Mouse (Mus musculus) hindbrain, embryonic 16.5 days (tissue): ENCODE results near the gene Cd164. TPM values are rescaled to one million over a fixed set of nuclear protein-coding genes. Genes with fewer than 3 reads are reported as not detected.
A peak's percentile ranks its signal among the peaks of the same experiment; 100 is the strongest.
"Not testable (repeated sequence)": the region's sequence is repeated elsewhere in the genome, so short reads cannot be mapped to it uniquely, and the experiment has no call there.

Source experiments
- ATAC-seq: fragments of 200-750 bp; cut with Nextera tagmentation; 2 replicates; pipeline ENCODE4 v1.8.0; 2017; ENCODE audit warnings: moderate TSS enrichment, moderate library complexity
- H3K27ac ChIP-seq: fragments of 300-500 bp; sonication (generic); 2 replicates; pipeline ENCODE4 v1.5.1; 2014; ENCODE audit warnings: low read depth, mild to moderate bottlenecking, control low read depth, low read length, moderate library complexity
- H3K27me3 ChIP-seq: fragments of 300-500 bp; sonication (generic); replicated peaks from 2 replicates; pipeline ENCODE4 v1.6.1; 2014; ENCODE audit warnings: low read length; ENCODE audit not compliant: control insufficient read depth, insufficient read depth
- H3K36me3 ChIP-seq: fragments of 300-500 bp; sonication (generic); 2 replicates; pipeline ENCODE4 v1.6.1; 2014; ENCODE audit warnings: mild to moderate bottlenecking, low read length, moderate library complexity, mixed read lengths; ENCODE audit not compliant: control insufficient read depth, insufficient read depth
- H3K4me1 ChIP-seq: fragments of 300-500 bp; sonication (generic); 2 replicates; pipeline ENCODE4 v1.6.1; 2014; ENCODE audit warnings: low read depth, low read length; ENCODE audit not compliant: control insufficient read depth, insufficient read depth
- H3K4me2 ChIP-seq: fragments of 300-500 bp; sonication (generic); 2 replicates; pipeline ENCODE4 v1.6.1; 2014; ENCODE audit warnings: mild to moderate bottlenecking, low read length, control low read depth, moderate library complexity
- H3K4me3 ChIP-seq: fragments of 300-500 bp; sonication (generic); 2 replicates; pipeline ENCODE4 v1.5.1; 2014; ENCODE audit warnings: mild to moderate bottlenecking, low read length, control low read depth, moderate library complexity
- H3K9ac ChIP-seq: fragments of 300-500 bp; sonication (generic); 2 replicates; pipeline ENCODE4 v1.6.1; 2014; ENCODE audit warnings: low read depth, mild to moderate bottlenecking, control low read depth, low read length, moderate library complexity
- H3K9me3 ChIP-seq: fragments of 300-500 bp; sonication (generic); 2 replicates; pipeline ENCODE4 v1.6.1; 2014; ENCODE audit warnings: mild to moderate bottlenecking, low read length, moderate library complexity; ENCODE audit not compliant: control insufficient read depth
- WGBS: fragments of 180-500 bp; shearing (Covaris S2); extraction: QIAGEN DNeasy Blood & Tissue Kit; methylation state at CpG from one replicate; pipeline ENCODE4 v1.1.7; 2014; 5-methylcytosine and 5-hydroxymethylcytosine counted together
- polyA plus RNA-seq: library from polyadenylated mRNA; unstranded; fragments of >200 nt; fragmentation: Nextera tagmentation; extraction: Ambion mirVana; gene quantifications from 2 replicates; pipeline ENCODE4 v1.2.1, GENCODE M21; 2015

Cd164 gene
- polyA plus RNA-seq, 1 experiment from 2014 or later, result 57.2 TPM

DNA sequence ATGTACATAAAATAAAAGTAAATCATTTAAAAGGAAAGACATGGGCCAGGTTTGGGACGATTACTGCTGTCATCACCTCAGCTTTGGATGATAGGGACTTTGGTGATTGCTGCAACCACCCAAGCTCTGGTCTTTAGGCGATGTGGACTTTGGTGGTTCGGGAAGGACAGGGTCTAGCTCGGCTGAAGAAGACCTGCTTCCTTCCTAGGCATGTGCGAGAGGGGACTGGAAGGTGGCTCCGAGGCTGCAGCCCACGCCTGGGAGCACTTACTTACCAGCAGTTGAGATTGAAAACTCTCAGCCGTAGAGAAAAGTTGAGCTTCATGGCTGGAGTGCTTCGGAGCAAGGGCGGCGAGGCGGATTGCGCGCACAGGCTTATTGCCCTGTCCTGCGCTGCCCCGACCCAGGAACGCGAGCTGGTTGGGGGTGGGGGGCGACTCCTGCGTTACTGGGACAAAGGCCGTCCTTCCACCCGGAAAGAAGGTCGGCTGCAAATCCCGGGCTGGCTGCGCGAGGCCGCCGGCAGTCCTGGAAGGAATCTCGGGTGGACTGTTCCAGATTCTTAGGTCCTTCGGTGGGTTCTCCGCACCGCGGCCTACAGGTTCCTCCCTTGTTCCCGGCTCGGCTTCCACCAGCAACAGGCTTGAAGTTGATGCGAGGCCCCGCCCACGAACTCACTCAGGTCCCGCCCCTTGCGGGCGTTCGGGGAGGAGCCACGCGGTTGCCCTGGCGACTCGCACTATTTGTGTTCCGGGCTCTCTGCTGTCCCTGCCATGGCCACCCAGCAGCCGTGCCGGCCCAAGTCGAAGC lies 29.3 kb upstream of the Cd164 start, which contains the start of the genes Smpd2 and Ppil6:
TSS of gene Smpd2 (minus strand) at position 662 of the 810 bp plus-strand sequence.
TSS of gene Ppil6 (plus strand) at position 732 of the 810 bp plus-strand sequence.
- H3K36me3 ChIP-seq, result peaks cover 8% of the 10 kb centered on the region; the same call in 1 of the 2 replicates
- peak within 1 kb of the TSS; percentile 78 for H3K9ac ChIP-seq
- peak within 1 kb of the TSS; percentile 98 for H3K4me2 ChIP-seq
- H3K27me3 ChIP-seq, result no peaks in the 10 kb centered on the region
- H3K4me3 ChIP-seq, result peak within 1 kb of the TSS; percentile 83
- WGBS, result under 1% methylated on average over 43 of the region's 50 CpGs
- H3K27ac ChIP-seq, result peak within 1 kb of the TSS; percentile 74
- H3K9me3 ChIP-seq, result no peaks in the 10 kb centered on the region
- peaks cover 11% of the 10 kb centered on the region for H3K4me1 ChIP-seq
- ATAC-seq, result peak; percentile 97

DNA sequence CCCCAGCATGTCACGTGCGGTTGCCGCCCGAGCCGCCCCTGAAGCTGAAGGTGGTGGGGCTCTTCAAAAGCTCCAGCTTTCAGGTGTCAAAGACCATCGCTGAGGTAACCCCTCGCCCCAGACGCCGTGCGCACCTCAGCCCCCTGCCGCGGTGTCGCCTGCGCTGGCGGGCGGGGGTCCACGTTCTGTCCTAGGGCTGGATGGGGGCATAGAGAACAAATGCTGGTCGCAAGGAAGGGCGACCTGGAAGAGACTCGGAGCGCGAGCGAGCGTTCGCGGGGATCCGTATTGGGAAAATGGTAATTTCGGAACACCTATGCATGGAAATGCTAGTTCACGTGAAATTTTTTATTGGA lies 28.7 kb upstream of the Cd164 start:
- Histone ChIP-seq H3K27me3 (no peaks in the 10 kb centered on the region), H3K4me2 (peak overlapping the region; percentile 98), H3K9me3 (no peaks in the 10 kb centered on the region), H3K36me3 (peaks cover 3% of the 10 kb centered on the region; the same call in 1 of the 2 replicates), H3K4me3 (peak overlapping the region; percentile 83), H3K9ac (peak overlapping the region; percentile 78), H3K27ac (peak overlapping the region; percentile 74; the same call in 1 of the 2 replicates), H3K4me1 (peaks cover 11% of the 10 kb centered on the region)
- whole genome bisulfite sequencing, result under 1% methylated on average over 29 of the region's 29 CpGs
- peak; percentile 75 for ATAC-seq

DNA sequence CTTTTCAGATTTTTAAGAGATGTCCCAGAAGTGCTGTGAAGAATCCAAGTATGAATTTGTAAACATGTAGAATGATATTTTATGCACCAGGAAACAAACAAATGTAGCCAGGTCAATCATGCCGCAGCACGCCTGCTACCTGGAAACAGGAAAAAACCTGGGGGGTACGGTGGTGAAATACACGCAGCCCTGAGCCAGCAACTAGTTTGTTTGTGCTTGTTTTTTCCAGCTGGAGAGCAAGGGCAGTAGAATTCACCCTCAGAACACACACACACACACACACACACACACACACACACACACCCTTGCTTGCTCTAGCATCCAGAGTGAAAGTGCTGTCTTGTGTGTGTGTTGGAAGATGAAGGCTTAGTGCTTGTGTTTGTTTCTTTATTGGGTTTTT lies 28.1 kb upstream of the Cd164 start:
- H3K27me3 ChIP-seq, result no peaks in the 10 kb centered on the region
- ATAC-seq, result no peak
- 45% methylated on average over 4 of the region's 4 CpGs for WGBS
- no peaks in the 10 kb centered on the region for H3K9me3 ChIP-seq
- H3K4me2 ChIP-seq, result peak overlapping the region; percentile 98
- H3K36me3 ChIP-seq, result no peaks in the 10 kb centered on the region
- H3K9ac ChIP-seq, result no peak overlapping the region
- H3K4me3 ChIP-seq, result no peak overlapping the region; the same call in 1 of the 2 replicates
- no peak overlapping the region for H3K27ac ChIP-seq
- peaks cover 11% of the 10 kb centered on the region for H3K4me1 ChIP-seq

DNA sequence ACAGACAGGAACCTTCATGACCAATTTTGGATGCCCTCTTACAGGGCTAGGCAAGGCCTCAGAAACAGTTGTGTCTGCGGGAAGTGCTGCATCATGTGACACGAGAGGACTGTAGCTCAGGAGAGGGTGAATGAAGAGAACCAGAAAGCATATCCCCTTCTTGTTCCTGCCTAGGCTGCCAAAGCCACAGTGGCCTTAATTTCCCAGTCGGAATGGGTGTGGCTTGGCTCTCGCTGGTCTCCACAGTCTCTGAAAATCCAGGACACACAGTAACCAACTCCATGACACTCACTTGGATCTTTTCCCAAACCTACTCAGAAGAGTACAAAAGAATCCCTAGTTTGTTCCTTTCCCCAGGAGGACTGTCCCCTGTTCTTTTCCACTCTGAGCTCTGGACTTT lies 18.3 kb upstream of the Cd164 start:
- H3K27me3 ChIP-seq, result no peaks in the 10 kb centered on the region
- H3K4me1 ChIP-seq, result no peaks in the 10 kb centered on the region
- WGBS, result 44% methylated on average over 4 of the region's 4 CpGs
- no peaks in the 10 kb centered on the region for H3K9me3 ChIP-seq
- ATAC-seq, result peak; percentile 76; the same call in 1 of the 2 replicates
- H3K4me3 ChIP-seq, result no peak overlapping the region
- H3K4me2 ChIP-seq, result no peak overlapping the region
- no peak overlapping the region for H3K27ac ChIP-seq
- no peaks in the 10 kb centered on the region for H3K36me3 ChIP-seq
- H3K9ac ChIP-seq, result no peak overlapping the region

DNA sequence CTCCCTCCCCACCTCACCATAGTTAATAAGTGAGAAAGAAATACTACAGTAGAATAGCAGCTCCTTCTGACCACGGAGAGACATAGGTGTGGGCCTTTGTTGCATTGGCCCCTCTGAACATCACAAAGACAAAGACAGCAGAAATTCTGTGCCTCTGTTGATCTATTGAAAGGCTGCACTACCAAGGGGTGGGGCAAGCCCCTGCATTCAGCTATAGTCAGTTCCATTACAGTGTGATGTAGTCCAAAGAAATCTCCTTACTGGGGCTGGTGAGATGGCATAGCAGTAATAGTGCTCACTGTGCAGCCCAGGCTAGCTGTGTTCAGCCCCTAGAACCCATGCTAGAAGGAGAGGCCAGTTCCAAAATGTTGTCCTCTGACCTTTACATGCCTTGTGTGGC lies 14.2 kb upstream of the Cd164 start:
- Histone ChIP-seq H3K27ac (no peak overlapping the region), H3K9me3 (no peaks in the 10 kb centered on the region), H3K27me3 (no peaks in the 10 kb centered on the region), H3K4me1 (no peaks in the 10 kb centered on the region), H3K36me3 (no peaks in the 10 kb centered on the region), H3K9ac (no peak overlapping the region; the same call in 1 of the 2 replicates), H3K4me2 (no peak overlapping the region), H3K4me3 (no peak overlapping the region)
- 86% methylated on average over 1 of the region's 1 CpGs for WGBS
- ATAC-seq, result peak; percentile 61

DNA sequence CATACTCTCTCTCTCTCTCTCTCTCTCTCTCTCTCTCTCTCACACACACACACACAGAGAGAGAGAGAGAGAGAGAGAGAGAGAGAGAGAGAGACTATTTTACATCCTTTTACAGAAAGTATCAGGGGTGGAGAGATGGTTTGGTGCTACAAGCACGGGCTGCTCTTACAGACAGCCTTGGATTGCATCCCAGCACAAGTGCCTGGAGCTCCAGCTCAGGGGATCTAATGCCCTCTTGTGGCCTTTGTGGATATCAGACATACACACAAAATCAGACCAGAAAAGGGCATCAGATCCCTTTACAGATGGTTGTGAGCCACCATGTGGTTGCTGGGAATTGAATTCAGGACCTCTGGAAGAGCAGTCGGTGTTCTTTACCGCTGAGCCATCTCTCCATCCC lies 13.8 kb upstream of the Cd164 start:
- whole genome bisulfite sequencing, result 6% methylated on average over 3 of the region's 3 CpGs
- H3K4me3 ChIP-seq, H3K9me3 ChIP-seq, H3K4me2 ChIP-seq, H3K27me3 ChIP-seq, H3K36me3 ChIP-seq, H3K27ac ChIP-seq, H3K4me1 ChIP-seq: not testable (repeated sequence)
- ATAC-seq, result peak; percentile 91
- peak overlapping the region; percentile 31; the same call in 1 of the 2 replicates for H3K9ac ChIP-seq

DNA sequence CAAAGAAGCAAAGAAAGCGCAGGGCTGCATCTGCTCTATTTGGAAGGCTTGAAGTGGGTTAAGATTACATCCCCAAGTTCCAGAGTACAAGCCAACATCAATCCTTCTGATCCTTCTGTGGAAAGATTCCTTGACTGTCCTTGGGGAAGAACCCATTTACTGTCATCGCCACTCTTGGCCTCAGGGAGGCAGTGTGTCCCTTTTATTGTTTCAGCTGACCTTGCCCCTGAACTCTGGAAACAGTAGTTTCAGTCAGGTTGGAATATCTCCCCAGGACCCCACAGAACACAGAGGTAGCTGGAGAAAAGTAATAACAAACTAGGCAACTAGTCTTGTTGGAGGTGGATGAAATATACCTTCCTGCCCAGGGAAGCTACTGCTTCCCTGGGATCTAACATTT lies 10.1 kb upstream of the Cd164 start:
- no peak for ATAC-seq
- Histone ChIP-seq H3K9me3 (no peaks in the 10 kb centered on the region), H3K4me3 (no peak overlapping the region), H3K27ac (no peak overlapping the region), H3K4me1 (no peaks in the 10 kb centered on the region), H3K9ac (no peak overlapping the region), H3K4me2 (no peak overlapping the region), H3K27me3 (no peaks in the 10 kb centered on the region), H3K36me3 (no peaks in the 10 kb centered on the region)
- WGBS, result 45% methylated on average over 2 of the region's 2 CpGs

DNA sequence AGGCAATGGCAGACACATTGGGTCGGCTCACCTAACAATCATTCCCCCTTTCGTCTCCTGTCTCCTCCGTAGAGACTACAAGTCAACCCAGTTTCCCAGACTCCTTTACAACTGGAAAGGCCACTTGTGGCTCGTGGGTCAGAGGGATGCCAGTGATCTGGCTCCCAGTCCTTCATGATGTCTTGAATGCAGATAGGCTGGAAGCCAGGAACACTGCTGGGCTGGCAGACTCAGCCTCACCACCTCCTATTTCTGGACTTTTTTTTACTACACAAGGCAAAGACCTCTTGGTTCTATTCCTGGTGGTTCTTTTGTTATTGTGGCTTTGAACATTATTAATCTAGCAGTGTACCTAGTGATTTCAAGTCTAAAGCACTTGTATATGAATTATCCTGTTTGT lies 4.9 kb upstream of the Cd164 start:
- 83% methylated on average over 4 of the region's 4 CpGs for WGBS
- Histone ChIP-seq H3K27ac (no peak overlapping the region), H3K4me1 (peaks cover 5% of the 10 kb centered on the region; the same call in 1 of the 2 replicates), H3K9ac (no peak overlapping the region), H3K4me2 (no peak overlapping the region), H3K36me3 (no peaks in the 10 kb centered on the region), H3K27me3 (no peaks in the 10 kb centered on the region), H3K9me3 (no peaks in the 10 kb centered on the region), H3K4me3 (no peak overlapping the region)
- no peak for ATAC-seq

DNA sequence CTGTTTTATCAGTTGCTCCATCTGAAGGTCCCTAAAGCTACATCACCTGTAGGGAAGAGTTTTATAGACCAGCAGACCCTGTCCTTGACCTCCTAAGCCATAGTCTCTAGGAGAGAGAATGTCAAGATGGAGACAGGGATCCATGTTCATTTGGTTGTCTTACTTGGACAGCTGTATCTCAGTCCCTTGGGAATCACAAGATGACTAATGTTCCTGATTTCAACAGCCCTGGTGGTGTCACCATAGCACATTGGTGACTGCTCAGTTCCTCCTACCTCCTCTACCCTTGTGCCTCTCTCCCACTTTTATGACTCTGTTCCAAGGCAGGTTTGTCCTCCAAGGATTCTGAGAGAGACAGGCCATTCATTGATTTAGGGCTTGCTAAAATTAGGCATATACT lies 4.3 kb upstream of the Cd164 start:
- Histone ChIP-seq H3K36me3 (no peaks in the 10 kb centered on the region), H3K4me1 (peaks cover 5% of the 10 kb centered on the region; the same call in 1 of the 2 replicates), H3K9me3 (no peaks in the 10 kb centered on the region), H3K27me3 (no peaks in the 10 kb centered on the region), H3K4me2 (no peak overlapping the region), H3K4me3 (no peak overlapping the region), H3K9ac (no peak overlapping the region), H3K27ac (no peak overlapping the region)
- ATAC-seq, result no peak
